Mouse (Mus musculus) cerebellum, adult 2 months (tissue): ENCODE measurements around the gene Rtel1.

Experiments used
- CTCF ChIP-seq: fragments of 200-500 bp; IDR thresholded peaks from 2 replicates; pipeline ENCODE4 v1.5.1; 2011; ENCODE audit warnings: low read depth, mild to moderate bottlenecking, control low read depth, low read length, moderate library complexity, borderline replicate concordance; ENCODE audit not compliant: insufficient read depth
- POLR2A ChIP-seq: fragments of 200-500 bp; IDR thresholded peaks from 2 replicates; pipeline ENCODE4 v1.6.1; 2011; ENCODE audit warnings: low read length, control low read depth, borderline replicate concordance; ENCODE audit not compliant: insufficient read depth

- TF ChIP-seq CTCF (no peak), POLR2A (peak; percentile 95)
Observed at GRCm38 (mm10) chr2:181314080-181314810, 5.3 kb upstream of the Rtel1 start, which contains the start of gene Stmn3.
